Mouse (Mus musculus): ENCODE measurements around the gene Vav2. TPM values are rescaled to one million over a fixed set of nuclear protein-coding genes. Genes with fewer than 3 reads are reported as not detected.
A peak's percentile ranks its signal among the peaks of the same experiment; 100 is the strongest.

The Vav2 gene
- total RNA-seq, 2 experiments from 2014 or later: 12.5 to 12.8 TPM

GRCm38 (mm10) chr2:27442708-27443449, 16.0 kb upstream of the Vav2 start:
- DNase-seq (ENCODE audit: extremely low spot score in 1 of 2, low spot score in 1 of 2): no peak

DNA sequence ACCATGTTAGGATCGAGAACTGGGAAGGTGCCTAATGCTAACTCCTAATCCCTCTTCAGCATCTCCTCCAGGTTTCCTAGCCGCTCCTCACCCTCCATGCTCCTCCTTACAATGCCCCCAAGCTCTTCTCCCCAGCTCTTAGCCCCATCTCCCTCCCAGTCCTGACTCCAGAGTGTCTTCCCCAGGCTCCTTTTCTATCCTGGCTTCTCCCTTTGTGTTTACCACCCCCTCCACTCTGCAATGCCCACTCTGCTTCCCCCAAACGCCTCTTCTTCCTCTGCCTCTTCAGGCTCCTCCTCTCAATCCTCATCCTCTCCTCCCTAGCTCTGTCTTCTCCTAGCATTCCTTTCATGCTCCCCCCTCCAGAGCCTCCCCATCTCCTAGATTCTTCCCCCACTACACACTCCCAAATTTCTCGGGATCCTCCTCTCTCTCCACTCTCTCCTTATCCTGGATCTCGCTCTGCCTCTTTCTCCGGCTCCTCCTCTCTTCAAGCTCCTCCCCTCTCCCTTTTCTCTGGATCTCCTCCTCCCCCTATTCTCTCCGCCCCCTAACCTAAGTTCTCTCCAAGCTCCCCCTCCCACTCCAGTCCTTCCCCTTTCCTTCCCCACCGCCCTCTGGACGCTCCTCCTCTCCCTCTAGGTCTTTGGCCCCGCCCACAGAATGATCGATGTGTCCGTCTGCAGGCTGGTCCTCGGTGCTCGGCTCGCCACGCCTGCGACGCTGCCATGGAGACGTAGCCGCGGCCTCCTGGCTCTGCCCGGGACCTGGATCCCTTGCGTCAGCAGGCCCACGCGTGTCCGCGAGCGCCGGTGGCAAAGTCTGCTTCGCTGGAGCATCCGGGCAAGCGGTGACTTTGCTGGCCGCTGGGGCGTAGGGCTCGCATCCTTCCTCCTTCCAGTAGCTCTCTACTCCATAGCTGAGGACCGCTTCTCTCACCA, 15.2 kb upstream of the Vav2 start, which contains the start of gene Brd3os:
Brd3os (plus strand) TSS at position 558 of the 941 bp plus-strand sequence.
- DNase-seq (ENCODE audit: extremely low spot score in 1 of 2, low spot score in 1 of 2): peak; percentile 82 to 87

GRCm38 (mm10) chr2:27438281-27438680, 11.4 kb upstream of the Vav2 start:
- no peak for DNase-seq (ENCODE audit: extremely low spot score in 1 of 2, low spot score in 1 of 2)

DNA sequence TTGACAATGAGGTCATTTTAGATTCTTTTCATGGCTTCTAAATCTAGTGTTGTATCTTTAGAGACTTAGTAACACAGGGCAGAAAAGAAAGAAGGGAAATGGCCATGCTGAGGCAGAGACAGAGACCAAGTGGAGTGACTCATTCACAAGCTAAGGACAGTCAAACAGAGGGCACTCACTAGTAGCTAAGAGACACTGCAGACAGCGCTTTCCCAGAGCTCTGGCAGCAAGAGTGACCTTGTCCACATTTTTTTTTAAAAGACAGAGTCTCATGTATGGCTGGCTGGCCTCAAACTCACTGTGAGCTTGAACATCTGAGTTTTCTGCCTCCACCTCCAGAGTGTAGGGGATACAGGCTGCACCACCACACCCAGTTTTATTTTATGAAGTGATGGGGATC, 11.0 kb upstream of the Vav2 start:
- DNase-seq (ENCODE audit: extremely low spot score in 1 of 2, low spot score in 1 of 2): no peak

GRCm38 (mm10) chr2:27432599-27432998, 5.8 kb upstream of the Vav2 start:
- no peak for DNase-seq (ENCODE audit: extremely low spot score in 1 of 2, low spot score in 1 of 2)

DNA sequence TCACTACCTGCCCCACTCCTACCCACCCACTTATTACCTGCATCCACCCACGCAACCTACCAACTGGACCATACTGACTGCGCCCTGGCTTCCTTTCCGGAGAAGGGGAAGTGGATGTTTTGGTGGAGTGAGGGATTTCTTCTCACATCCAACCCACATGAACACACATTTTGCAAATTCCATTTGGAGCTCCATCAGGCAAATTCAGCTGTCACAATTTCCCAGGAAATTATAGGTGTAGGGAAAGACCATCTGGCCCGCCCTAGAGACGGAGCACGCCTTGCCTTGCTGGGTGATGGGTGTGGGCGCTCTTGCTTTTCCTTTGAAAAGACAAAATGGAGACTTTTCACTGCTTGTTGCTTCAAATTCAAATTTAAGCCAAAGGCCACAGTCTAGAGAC, 3.8 kb upstream of the Vav2 start:
- peak; percentile 33 to 40 for DNase-seq (ENCODE audit: extremely low spot score in 1 of 2, low spot score in 1 of 2)

DNA sequence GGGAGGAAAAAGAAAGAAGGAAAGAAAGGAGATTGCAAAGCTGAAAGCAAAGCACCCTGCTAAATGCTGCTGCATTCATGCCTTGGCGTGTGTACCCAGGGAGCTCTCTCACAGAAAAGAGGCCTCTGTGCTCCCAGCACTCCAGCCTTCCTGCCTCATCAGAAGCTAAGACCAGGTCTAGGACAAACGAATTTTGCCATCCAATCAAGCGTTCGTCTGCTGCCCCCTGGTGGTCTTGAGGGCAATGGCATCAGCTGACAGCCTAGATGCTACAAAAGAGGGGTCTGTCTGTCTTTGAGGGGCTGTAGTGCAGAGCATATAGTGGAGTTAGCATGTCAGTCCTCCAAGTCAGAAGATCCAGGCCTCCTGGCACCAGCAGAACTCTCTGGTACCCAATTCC, 1.2 kb upstream of the Vav2 start:
- DNase-seq (ENCODE audit: extremely low spot score in 1 of 2, low spot score in 1 of 2): peak; percentile 79 to 95

- no peak for DNase-seq (ENCODE audit: extremely low spot score in 1 of 2, low spot score in 1 of 2)
Measured at GRCm38 (mm10) chr2:27426406-27426854, 403 bp downstream of the Vav2 start.

DNA sequence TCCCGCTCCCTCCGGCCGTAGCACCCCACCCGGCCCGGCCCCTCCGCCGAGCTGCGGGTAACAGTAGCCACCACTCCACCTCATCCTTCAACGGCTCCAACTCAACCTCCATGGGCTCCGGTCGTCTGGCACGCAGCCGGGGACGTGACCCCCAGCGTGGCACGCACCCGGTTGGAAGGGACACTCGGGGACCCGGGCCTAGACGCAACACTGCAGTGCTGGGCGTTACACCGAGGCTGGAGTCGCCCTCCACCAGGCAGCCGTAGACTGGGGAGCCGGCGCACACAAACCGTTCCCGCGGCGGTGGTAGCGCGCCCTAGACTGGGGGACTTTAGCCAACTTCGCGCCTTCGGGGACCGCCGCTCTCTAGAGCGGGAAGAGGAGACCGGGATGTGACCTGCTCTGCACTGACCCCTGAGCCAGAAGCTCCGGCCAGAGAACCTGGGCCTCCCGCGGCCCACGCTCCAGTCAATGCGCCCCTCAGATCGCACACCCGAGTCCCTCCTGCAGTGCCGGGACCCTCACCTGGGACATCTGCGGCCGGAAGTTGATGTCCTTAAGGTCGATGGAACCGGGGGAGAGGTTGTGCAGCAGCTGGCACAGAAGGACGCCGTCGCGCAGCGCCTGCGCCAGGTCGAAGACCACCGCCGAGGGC, 955 bp downstream of the Vav2 start:
- no peak for DNase-seq (ENCODE audit: extremely low spot score in 1 of 2, low spot score in 1 of 2)

DNA sequence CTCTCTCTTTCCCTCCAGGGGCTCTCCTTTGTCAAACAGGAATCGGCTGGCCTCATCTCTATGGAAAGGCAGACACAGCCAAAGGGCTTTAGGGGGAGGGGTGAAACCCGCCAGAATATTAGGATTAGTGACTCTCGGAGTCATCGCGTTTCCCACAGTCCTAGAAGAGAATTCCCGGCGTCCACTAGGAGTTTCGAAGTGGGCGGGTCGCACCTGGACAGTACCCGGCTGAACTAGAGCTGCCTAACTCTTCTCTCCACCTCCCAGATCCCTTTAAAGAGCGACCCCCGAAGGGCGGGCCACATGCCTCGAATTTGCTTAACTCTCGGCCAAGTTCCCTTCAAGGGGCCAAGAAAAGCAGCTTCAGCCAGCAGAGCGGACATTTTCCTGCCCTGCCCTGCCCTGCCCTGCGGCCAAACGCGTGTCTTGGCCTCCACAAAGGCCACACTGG, 1.6 kb downstream of the Vav2 start:
- DNase-seq (ENCODE audit: extremely low spot score in 1 of 2, low spot score in 1 of 2): no peak

DNA sequence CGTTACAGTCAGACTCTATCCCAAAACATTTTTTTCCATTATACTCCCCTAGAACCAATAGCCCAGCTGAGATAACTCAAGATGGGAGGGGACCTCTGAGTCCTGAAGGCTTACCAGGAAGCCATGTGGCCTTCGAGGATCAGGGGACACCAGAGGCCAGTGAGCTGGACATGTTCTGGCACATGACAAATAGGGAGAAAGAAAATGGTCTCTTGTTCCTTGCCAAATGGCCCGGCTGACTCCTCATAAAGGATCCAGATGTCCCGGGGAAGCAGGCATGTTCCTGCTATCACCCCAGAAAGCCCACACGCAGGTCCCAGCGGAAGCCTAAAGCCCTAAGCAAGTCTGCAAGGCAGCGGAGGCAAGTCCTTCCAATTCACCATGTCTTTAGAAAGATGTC, 3.2 kb downstream of the Vav2 start:
- no peak for DNase-seq (ENCODE audit: extremely low spot score in 1 of 2, low spot score in 1 of 2)

- DNase-seq (ENCODE audit: extremely low spot score in 1 of 2, low spot score in 1 of 2): peak; percentile 40 to 57
Measured at GRCm38 (mm10) chr2:27421293-27422068, 5.4 kb downstream of the Vav2 start.

GRCm38 (mm10) chr2:27418577-27419070, 8.2 kb downstream of the Vav2 start:
- no peak for DNase-seq (ENCODE audit: extremely low spot score in 1 of 2, low spot score in 1 of 2)

GRCm38 (mm10) chr2:27417648-27418153, 9.1 kb downstream of the Vav2 start:
- DNase-seq (ENCODE audit: extremely low spot score in 1 of 2, low spot score in 1 of 2): no peak

DNA sequence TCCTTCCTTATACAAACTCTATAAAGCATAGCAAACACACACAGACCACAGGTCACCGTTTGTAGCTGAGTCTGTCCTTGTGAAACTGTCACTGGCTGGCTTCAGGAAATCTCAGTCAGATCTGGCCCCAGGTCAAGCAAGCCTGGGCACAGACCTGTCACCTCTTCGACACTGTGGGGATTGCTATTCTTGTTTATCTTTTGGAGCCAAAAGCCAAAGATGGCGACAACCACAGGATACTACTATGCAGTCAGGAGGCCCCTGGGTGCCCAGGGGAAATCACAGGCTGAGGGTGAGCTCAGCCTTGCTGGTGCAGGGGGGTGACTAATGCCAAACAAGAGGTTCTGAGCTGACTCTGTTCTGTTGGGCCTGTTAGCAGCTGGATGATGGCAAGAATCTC, 10.4 kb downstream of the Vav2 start:
- no peak for DNase-seq (ENCODE audit: extremely low spot score in 1 of 2, low spot score in 1 of 2)

GRCm38 (mm10) chr2:27415060-27415783, 11.6 kb downstream of the Vav2 start:
- DNase-seq (ENCODE audit: extremely low spot score in 1 of 2, low spot score in 1 of 2): no peak

GRCm38 (mm10) chr2:27413936-27414657, 12.7 kb downstream of the Vav2 start:
- DNase-seq (ENCODE audit: extremely low spot score in 1 of 2, low spot score in 1 of 2): no peak

GRCm38 (mm10) chr2:27413582-27413935, 13.3 kb downstream of the Vav2 start:
- no peak for DNase-seq (ENCODE audit: extremely low spot score in 1 of 2, low spot score in 1 of 2)
